Mouse (Mus musculus) olfactory bulb, adult 2 months (tissue): ENCODE results near the gene Rpusd1. TPM values are rescaled to one million over a fixed set of nuclear protein-coding genes. Genes with fewer than 3 reads are reported as not detected.

Source experiments
- H3K27ac ChIP-seq: fragments of 200-500 bp; 2 replicates; pipeline ENCODE4 v1.5.1; 2012; ENCODE audit warnings: low read depth, low read length; ENCODE audit not compliant: insufficient read depth
- H3K4me1 ChIP-seq: fragments of 200-500 bp; 2 replicates; pipeline ENCODE4 v1.6.1; 2012; ENCODE audit warnings: low read length; ENCODE audit not compliant: control insufficient read depth, insufficient read depth
- H3K4me3 ChIP-seq: fragments of 200-500 bp; 2 replicates; pipeline ENCODE4 v1.5.1; 2012; ENCODE audit warnings: mild to moderate bottlenecking, low read depth, low read length, moderate library complexity; ENCODE audit not compliant: insufficient read depth
- CTCF ChIP-seq: fragments of 200-500 bp; IDR thresholded peaks from 2 replicates; pipeline ENCODE4 v1.5.1; 2012; ENCODE audit warnings: low read depth, mild to moderate bottlenecking, low read length, moderate library complexity; ENCODE audit not compliant: insufficient read depth
- POLR2A ChIP-seq: fragments of 200-500 bp; IDR thresholded peaks from 2 replicates; pipeline ENCODE4 v1.6.1; 2012; ENCODE audit warnings: mild to moderate bottlenecking, low read depth, low read length, moderate library complexity; ENCODE audit not compliant: insufficient read depth
- WGBS: fragments of 180-500 bp; shearing (Covaris S2); methylation state at CpG from one replicate; pipeline ENCODE4 v1.1.7; 2018; 5-methylcytosine and 5-hydroxymethylcytosine counted together
- polyA plus RNA-seq: library from polyadenylated mRNA; stranded (reverse); fragments of >200 nt; gene quantifications from 2 replicates; pipeline ENCODE4 v1.2.4, GENCODE M21; 2012; ENCODE audit warnings: low replicate concordance; ENCODE audit not compliant: missing spikeins, insufficient read depth, insufficient read length

Gene Rpusd1
- not detected in 2 replicates for polyA plus RNA-seq

GRCm38 (mm10) chr17:25727265-25728008 lies at the start of gene Rpusd1, which contains the start of gene Chtf18:
Rpusd1 (plus strand) TSS chr17:25727670.
Chtf18 (minus strand) TSS chr17:25727419.
- peak within 1 kb of the TSS; percentile 98 for H3K4me3 ChIP-seq
- H3K27ac ChIP-seq: peak within 1 kb of the TSS; percentile 73
- peaks cover 19% of the 10 kb centered on the region for H3K4me1 ChIP-seq
- TF ChIP-seq CTCF: no peak
- peak; percentile 72 for TF ChIP-seq POLR2A
- WGBS: under 1% methylated on average over 37 of the region's 37 CpGs

GRCm38 (mm10) chr17:25677969-25678368 lies 49.5 kb upstream of the Rpusd1 start:
- Histone ChIP-seq H3K4me1 (peaks cover 5% of the 10 kb centered on the region; the same call in 1 of the 2 replicates), H3K4me3 (no peak overlapping the region), H3K27ac (no peak overlapping the region)
- 71% methylated on average over 6 of the region's 6 CpGs for WGBS
- TF ChIP-seq POLR2A (no peak), CTCF (no peak)

GRCm38 (mm10) chr17:25679818-25680217 lies 47.7 kb upstream of the Rpusd1 start:
- H3K4me1 ChIP-seq: peaks cover 5% of the 10 kb centered on the region; the same call in 1 of the 2 replicates
- WGBS: 10% methylated on average over 5 of the region's 5 CpGs
- H3K27ac ChIP-seq: no peak overlapping the region
- H3K4me3 ChIP-seq: no peak overlapping the region
- TF ChIP-seq CTCF (no peak), POLR2A (no peak)

- Histone ChIP-seq H3K27ac (no peak overlapping the region), H3K4me3 (no peak overlapping the region), H3K4me1 (peaks cover 5% of the 10 kb centered on the region; the same call in 1 of the 2 replicates)
- TF ChIP-seq POLR2A: no peak
- TF ChIP-seq CTCF: no peak
- WGBS: 63% methylated on average over 4 of the region's 4 CpGs
These were observed 45.8 kb upstream of the Rpusd1 start for GRCm38 (mm10) chr17:25681636-25682035.

GRCm38 (mm10) chr17:25686323-25686722 lies 41.1 kb upstream of the Rpusd1 start:
- H3K4me3 ChIP-seq: no peak overlapping the region
- H3K27ac ChIP-seq: no peak overlapping the region
- TF ChIP-seq POLR2A (no peak), CTCF (no peak)
- H3K4me1 ChIP-seq: no peaks in the 10 kb centered on the region
- WGBS: 57% methylated on average over 7 of the region's 7 CpGs

- TF ChIP-seq POLR2A (no peak), CTCF (no peak)
- WGBS: 81% methylated on average over 4 of the region's 4 CpGs
- Histone ChIP-seq H3K4me1 (no peaks in the 10 kb centered on the region), H3K4me3 (no peak overlapping the region), H3K27ac (no peak overlapping the region)
These were observed 38.5 kb upstream of the Rpusd1 start for GRCm38 (mm10) chr17:25688922-25689321.

GRCm38 (mm10) chr17:25696263-25696662 lies 31.2 kb upstream of the Rpusd1 start:
- no peaks in the 10 kb centered on the region for H3K4me1 ChIP-seq
- no peak overlapping the region for H3K27ac ChIP-seq
- TF ChIP-seq CTCF (no peak), POLR2A (no peak)
- 67% methylated on average over 1 of the region's 1 CpGs for WGBS
- H3K4me3 ChIP-seq: no peak overlapping the region

GRCm38 (mm10) chr17:25698446-25698845 lies 29.0 kb upstream of the Rpusd1 start:
- Histone ChIP-seq H3K4me3 (no peak overlapping the region), H3K27ac (no peak overlapping the region), H3K4me1 (no peaks in the 10 kb centered on the region)
- WGBS: 15% methylated on average over 7 of the region's 7 CpGs
- no peak for TF ChIP-seq POLR2A
- TF ChIP-seq CTCF: peak; percentile 23; the same call in 1 of the 2 replicates

GRCm38 (mm10) chr17:25700863-25701496 lies 26.5 kb upstream of the Rpusd1 start:
- Histone ChIP-seq H3K27ac (no peak overlapping the region), H3K4me1 (no peaks in the 10 kb centered on the region), H3K4me3 (no peak overlapping the region)
- TF ChIP-seq CTCF (no peak), POLR2A (no peak)
- 64% methylated on average over 9 of the region's 9 CpGs for WGBS
